Mouse (Mus musculus): Measurements from ENCODE around the gene Rhof. TPM values are rescaled to one million over a fixed set of nuclear protein-coding genes. Genes with fewer than 3 reads are reported as not detected.

Rhof gene
- polyA plus RNA-seq, 1 experiment, result 32.3 TPM

GRCm38 (mm10) chr5:123080041-123080440, 52.5 kb downstream of the Rhof start:
- H3K4me1 ChIP-seq (ENCODE audit: control insufficient read depth, insufficient read depth, low read length), result peaks cover 29% of the 10 kb centered on the region
- TF ChIP-seq CTCF (IDR thresholded peaks at IDR 0.05; ENCODE audit: borderline replicate concordance, insufficient read depth, low read depth, low read length) (no peak), POLR2A (IDR thresholded peaks at IDR 0.05; ENCODE audit: borderline replicate concordance, insufficient read depth, low read length) (no peak)
- no peaks in the 10 kb centered on the region for H3K27me3 ChIP-seq (ENCODE audit: control insufficient read depth, insufficient read depth, low read length)
- WGBS, result 88% methylated on average over 8 of the region's 8 CpGs
- no peak overlapping the region for H3K4me3 ChIP-seq (replicated peaks; ENCODE audit: insufficient read depth, low read depth, low read length)
- no peak overlapping the region for H3K27ac ChIP-seq (ENCODE audit: insufficient read depth, low read length)
- DNase-seq, result no peak

- WGBS, result 94% methylated on average over 1 of the region's 1 CpGs
- peaks cover 26% of the 10 kb centered on the region for H3K4me1 ChIP-seq (ENCODE audit: control insufficient read depth, insufficient read depth, low read length)
Observed at GRCm38 (mm10) chr5:123079568-123079967, 52.9 kb downstream of the Rhof start.

GRCm38 (mm10) chr5:123076419-123077281, 55.8 kb downstream of the Rhof start:
- peak; percentile 26 to 49 for DNase-seq
- 1% methylated on average over 35 of the region's 35 CpGs for WGBS

More at GRCm38 (mm10) chr5:123079568-123079967, 52.9 kb downstream of the Rhof start:
- Histone ChIP-seq H3K27ac (ENCODE audit: insufficient read depth, low read length) (no peak overlapping the region), H3K27me3 (ENCODE audit: control insufficient read depth, insufficient read depth, low read length) (no peaks in the 10 kb centered on the region), H3K4me3 (replicated peaks; ENCODE audit: insufficient read depth, low read depth, low read length) (no peak overlapping the region)
- TF ChIP-seq POLR2A (IDR thresholded peaks at IDR 0.05; ENCODE audit: borderline replicate concordance, insufficient read depth, low read length) (no peak), CTCF (IDR thresholded peaks at IDR 0.05; ENCODE audit: borderline replicate concordance, insufficient read depth, low read depth, low read length) (no peak)
- DNase-seq, result no peak

GRCm38 (mm10) chr5:123075576-123076418, 56.7 kb downstream of the Rhof start:
- peak; percentile 90 for TF ChIP-seq POLR2A (IDR thresholded peaks at IDR 0.05; ENCODE audit: borderline replicate concordance, insufficient read depth, low read length)
- TF ChIP-seq CTCF (IDR thresholded peaks at IDR 0.05; ENCODE audit: borderline replicate concordance, insufficient read depth, low read depth, low read length), result no peak
- Histone ChIP-seq H3K27ac (ENCODE audit: insufficient read depth, low read length) (peak overlapping the region; percentile 92), H3K27me3 (ENCODE audit: control insufficient read depth, insufficient read depth, low read length) (no peaks in the 10 kb centered on the region), H3K4me3 (replicated peaks; ENCODE audit: insufficient read depth, low read depth, low read length) (peak overlapping the region; percentile 87), H3K4me1 (ENCODE audit: control insufficient read depth, insufficient read depth, low read length) (peaks cover 10% of the 10 kb centered on the region; the same call in 1 of the 2 replicates)
- WGBS, result 3% methylated on average over 45 of the region's 45 CpGs
- peak; percentile 96 for DNase-seq

More at GRCm38 (mm10) chr5:123076419-123077281, 55.8 kb downstream of the Rhof start:
- H3K4me1 ChIP-seq (ENCODE audit: control insufficient read depth, insufficient read depth, low read length), result peaks cover 10% of the 10 kb centered on the region; the same call in 1 of the 2 replicates
- no peaks in the 10 kb centered on the region for H3K27me3 ChIP-seq (ENCODE audit: control insufficient read depth, insufficient read depth, low read length)
- peak overlapping the region; percentile 87 for H3K4me3 ChIP-seq (replicated peaks; ENCODE audit: insufficient read depth, low read depth, low read length)
- H3K27ac ChIP-seq (ENCODE audit: insufficient read depth, low read length), result peak overlapping the region; percentile 92
- TF ChIP-seq POLR2A (IDR thresholded peaks at IDR 0.05; ENCODE audit: borderline replicate concordance, insufficient read depth, low read length), result no peak
- no peak for TF ChIP-seq CTCF (IDR thresholded peaks at IDR 0.05; ENCODE audit: borderline replicate concordance, insufficient read depth, low read depth, low read length)

- 95% methylated on average over 2 of the region's 2 CpGs for WGBS
Observed at GRCm38 (mm10) chr5:123068714-123069113, 63.8 kb downstream of the Rhof start.

GRCm38 (mm10) chr5:123068115-123068514, 64.4 kb downstream of the Rhof start, which contains the start of gene Tmem120b:
TSS of gene Tmem120b (plus strand) at chr5:123068415.
- TF ChIP-seq CTCF (IDR thresholded peaks at IDR 0.05; ENCODE audit: borderline replicate concordance, insufficient read depth, low read depth, low read length), result no peak
- TF ChIP-seq POLR2A (IDR thresholded peaks at IDR 0.05; ENCODE audit: borderline replicate concordance, insufficient read depth, low read length), result no peak
- Histone ChIP-seq H3K27me3 (ENCODE audit: control insufficient read depth, insufficient read depth, low read length) (no peaks in the 10 kb centered on the region), H3K4me1 (ENCODE audit: control insufficient read depth, insufficient read depth, low read length) (no peaks in the 10 kb centered on the region), H3K27ac (ENCODE audit: insufficient read depth, low read length) (no peak within 1 kb of the TSS), H3K4me3 (replicated peaks; ENCODE audit: insufficient read depth, low read depth, low read length) (no peak within 1 kb of the TSS)
- DNase-seq, result no peak
- WGBS, result 90% methylated on average over 12 of the region's 12 CpGs

More at GRCm38 (mm10) chr5:123068714-123069113, 63.8 kb downstream of the Rhof start:
- H3K4me1 ChIP-seq (ENCODE audit: control insufficient read depth, insufficient read depth, low read length), result no peaks in the 10 kb centered on the region
- H3K27me3 ChIP-seq (ENCODE audit: control insufficient read depth, insufficient read depth, low read length), result no peaks in the 10 kb centered on the region
- no peak overlapping the region for H3K4me3 ChIP-seq (replicated peaks; ENCODE audit: insufficient read depth, low read depth, low read length)
- TF ChIP-seq POLR2A (IDR thresholded peaks at IDR 0.05; ENCODE audit: borderline replicate concordance, insufficient read depth, low read length), result no peak
- TF ChIP-seq CTCF (IDR thresholded peaks at IDR 0.05; ENCODE audit: borderline replicate concordance, insufficient read depth, low read depth, low read length), result no peak
- DNase-seq, result no peak
- no peak overlapping the region for H3K27ac ChIP-seq (ENCODE audit: insufficient read depth, low read length)

- H3K4me3 ChIP-seq (replicated peaks; ENCODE audit: insufficient read depth, low read depth, low read length), result no peak overlapping the region
- no peaks in the 10 kb centered on the region for H3K27me3 ChIP-seq (ENCODE audit: control insufficient read depth, insufficient read depth, low read length)
- WGBS, result 24% methylated on average over 6 of the region's 6 CpGs
- TF ChIP-seq POLR2A (IDR thresholded peaks at IDR 0.05; ENCODE audit: borderline replicate concordance, insufficient read depth, low read length) (no peak), CTCF (IDR thresholded peaks at IDR 0.05; ENCODE audit: borderline replicate concordance, insufficient read depth, low read depth, low read length) (no peak)
- no peak for DNase-seq
- H3K4me1 ChIP-seq (ENCODE audit: control insufficient read depth, insufficient read depth, low read length), result no peaks in the 10 kb centered on the region
- no peak overlapping the region for H3K27ac ChIP-seq (ENCODE audit: insufficient read depth, low read length)
Observed at GRCm38 (mm10) chr5:123067395-123067995, 65.0 kb downstream of the Rhof start.

All from cerebellum, adult 2 months (tissue).